Mouse (Mus musculus) liver, embryonic 11.5 days (tissue): Measurements from ENCODE around the gene Mbd4. TPM values are rescaled to one million over a fixed set of nuclear protein-coding genes. Genes with fewer than 3 reads are reported as not detected.

Source experiments
- ATAC-seq: fragments of 200-750 bp; cut with Nextera tagmentation; replicated peaks from 2 replicates; pipeline ENCODE4 v1.8.0; 2017; ENCODE audit warnings: moderate number of reproducible peaks, mild to moderate bottlenecking, moderate TSS enrichment, moderate library complexity; ENCODE audit not compliant: low FRiP score
- DNase-seq: peaks from one replicate; pipeline ENCODE4 v3.0.0-alpha.2; 2017; ENCODE audit warnings: low spot score
- H3K27ac ChIP-seq: fragments of 300-500 bp; sonication (generic); 2 replicates; pipeline ENCODE4 v1.5.1; 2014; ENCODE audit warnings: mild to moderate bottlenecking, low read depth, low read length, control low read depth
- H3K27me3 ChIP-seq: fragments of 300-500 bp; sonication (generic); replicated peaks from 2 replicates; pipeline ENCODE4 v1.6.1; 2014; ENCODE audit warnings: low read length, mixed read lengths; ENCODE audit not compliant: control insufficient read depth, insufficient read depth
- H3K36me3 ChIP-seq: fragments of 300-500 bp; sonication (generic); 2 replicates; pipeline ENCODE4 v1.6.1; 2014; ENCODE audit warnings: mild to moderate bottlenecking, low read length, moderate library complexity, mixed read lengths; ENCODE audit not compliant: control insufficient read depth, insufficient read depth
- H3K4me1 ChIP-seq: fragments of 300-500 bp; sonication (generic); replicated peaks from 2 replicates; pipeline ENCODE4 v1.6.1; 2014; ENCODE audit warnings: low read length, mixed read lengths; ENCODE audit not compliant: control insufficient read depth, insufficient read depth
- H3K4me2 ChIP-seq: fragments of 300-500 bp; sonication (generic); 2 replicates; pipeline ENCODE4 v1.6.1; 2014; ENCODE audit warnings: mild to moderate bottlenecking, control low read depth, moderate library complexity
- H3K4me3 ChIP-seq: fragments of 300-500 bp; sonication (generic); 2 replicates; pipeline ENCODE4 v1.5.1; 2014; ENCODE audit warnings: low read depth, low read length, control low read depth
- H3K9ac ChIP-seq: fragments of 300-500 bp; sonication (generic); 2 replicates; pipeline ENCODE4 v1.6.1; 2014; ENCODE audit warnings: low read depth, low read length, control low read depth
- H3K9me3 ChIP-seq: fragments of 300-500 bp; sonication (generic); 2 replicates; pipeline ENCODE4 v1.6.1; 2016; ENCODE audit warnings: low read length, inconsistent platforms, mixed read lengths; ENCODE audit not compliant: control insufficient read depth
- WGBS: fragments of 180-500 bp; shearing (Covaris S2); extraction: QIAGEN DNeasy Blood & Tissue Kit; methylation state at CpG from one replicate; pipeline ENCODE4 v1.1.7; 2014; 5-methylcytosine and 5-hydroxymethylcytosine counted together
- polyA plus RNA-seq: library from polyadenylated mRNA; unstranded; fragments of >200 nt; fragmentation: Nextera tagmentation; extraction: Ambion mirVana; gene quantifications from 2 replicates; pipeline ENCODE4 v1.2.1, GENCODE M21; 2014

Gene Mbd4
- polyA plus RNA-seq, 1 experiment from 2014 or later = 20.7 TPM

GRCm38 (mm10) chr6:115791842-115792686 lies 61.1 kb downstream of the Mbd4 start:
- ATAC-seq = no peak
- Histone ChIP-seq H3K27ac (no peak overlapping the region), H3K4me1 (no peaks in the 10 kb centered on the region), H3K4me3 (no peak overlapping the region), H3K9ac (no peak overlapping the region), H3K4me2 (no peak overlapping the region), H3K36me3 (peaks cover 50% of the 10 kb centered on the region), H3K9me3 (no peaks in the 10 kb centered on the region), H3K27me3 (no peaks in the 10 kb centered on the region)
- DNase-seq = no peak
- 90% methylated on average over 34 of the region's 34 CpGs for WGBS

DNA sequence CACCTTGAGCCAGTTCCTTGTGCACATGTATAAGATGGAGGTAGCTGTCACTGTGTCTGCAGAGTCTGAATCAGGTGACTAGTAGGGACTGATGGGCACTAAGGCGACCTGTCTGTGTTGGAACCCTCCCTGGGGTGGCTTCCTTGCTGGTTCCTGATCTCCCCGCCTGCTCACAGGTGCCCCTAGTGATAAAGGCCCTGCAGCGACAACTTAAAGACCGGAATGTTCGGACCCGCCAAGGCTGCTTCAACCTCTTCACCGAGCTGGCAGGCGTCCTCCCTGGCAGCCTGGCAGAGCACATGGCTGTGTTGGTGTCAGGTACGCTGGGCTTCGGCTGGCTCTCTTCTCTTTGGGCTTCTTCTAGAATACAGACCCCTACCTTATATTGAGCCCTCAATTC lies 62.2 kb downstream of the Mbd4 start:
- DNase-seq = no peak
- peaks cover 51% of the 10 kb centered on the region for H3K36me3 ChIP-seq
- no peak overlapping the region for H3K9ac ChIP-seq
- H3K4me3 ChIP-seq = no peak overlapping the region
- H3K4me1 ChIP-seq = no peaks in the 10 kb centered on the region
- H3K27me3 ChIP-seq = no peaks in the 10 kb centered on the region
- no peaks in the 10 kb centered on the region for H3K9me3 ChIP-seq
- 87% methylated on average over 10 of the region's 10 CpGs for WGBS
- H3K27ac ChIP-seq = no peak overlapping the region
- H3K4me2 ChIP-seq = no peak overlapping the region
- no peak for ATAC-seq

Other genes starting within 250 kb of the Mbd4 start
- 70.1 and 70.7 TPM in 2 replicates for gene Raf1, start 176.7 kb downstream of the Mbd4 start, polyA plus RNA-seq
- 29.4 and 32.5 TPM in 2 replicates for gene Tmem40, start 91.0 kb downstream of the Mbd4 start, polyA plus RNA-seq
- 20.3 and 22.0 TPM in 2 replicates for gene Cand2, start 78.8 kb downstream of the Mbd4 start, polyA plus RNA-seq
- 2,286 and 2,478 TPM in 2 replicates for gene Rpl32, start 44.6 kb downstream of the Mbd4 start, polyA plus RNA-seq
- 0.27 TPM in 2 replicates for gene Efcab12, start 15.0 kb downstream of the Mbd4 start, polyA plus RNA-seq
- gene Ift122, start 99 bp upstream of the Mbd4 start, polyA plus RNA-seq = 9.1 and 10.5 TPM in 2 replicates
- 0.06 TPM in 1 of 2 replicates, not detected in the other for gene Rho, start 78.4 kb upstream of the Mbd4 start, polyA plus RNA-seq
- not detected in 2 replicates for gene H1foo, start 91.6 kb upstream of the Mbd4 start, polyA plus RNA-seq
- 25.6 and 27.8 TPM in 2 replicates for gene Plxnd1, start 141.6 kb upstream of the Mbd4 start, polyA plus RNA-seq